Mouse (Mus musculus) right cerebral cortex, postnatal 36 days (tissue): ENCODE measurements around the gene Rassf5.

Experiments used
- DNase-seq, 2 experiments: peaks; one replicate each; pipeline ENCODE4 v3.0.0; 2022; ENCODE audit warnings: low spot score in 2 of 2, mixed read lengths in 1 of 2

Gene Rassf5

DNA sequence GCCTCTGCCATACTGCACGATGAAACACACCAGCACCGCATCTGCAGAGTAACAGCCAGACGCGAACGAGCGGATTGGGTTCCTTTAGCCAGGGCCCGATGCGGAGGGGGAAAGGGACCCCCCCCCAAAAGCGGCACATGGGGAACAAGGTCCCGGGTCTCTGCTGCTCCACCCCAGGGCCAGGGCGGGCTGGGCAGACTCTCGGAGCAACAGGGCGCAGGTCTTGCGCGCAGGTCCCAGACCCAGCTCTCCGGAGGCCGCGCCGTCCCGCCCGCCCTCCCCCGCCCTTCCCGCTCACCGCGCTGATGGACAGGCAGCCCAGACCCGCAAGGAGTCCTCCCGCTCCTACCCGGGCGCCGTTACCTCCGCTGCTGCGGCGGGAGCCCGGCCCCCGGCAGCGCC lies 107.3 kb downstream of the Rassf5 start:
- DNase-seq, result no peak

DNA sequence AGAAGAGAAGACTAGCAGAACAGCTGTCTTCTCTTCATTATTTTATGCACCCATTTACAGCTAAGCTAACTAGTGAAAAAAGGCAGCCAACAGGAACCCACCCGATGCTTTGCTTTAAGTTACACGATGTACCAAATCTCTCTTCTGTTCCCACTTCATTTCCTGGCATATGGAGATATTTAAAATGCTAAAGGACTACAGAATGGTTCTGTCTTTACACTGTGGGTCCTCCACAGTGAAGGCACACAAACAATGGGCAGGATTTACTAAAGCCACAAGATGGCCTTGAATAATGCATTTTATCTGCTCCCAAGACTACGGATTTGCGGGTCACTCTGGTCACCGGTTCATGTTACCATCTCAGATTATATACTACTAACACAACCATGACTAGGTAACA lies 107.9 kb downstream of the Rassf5 start:
- DNase-seq, result no peak

DNA sequence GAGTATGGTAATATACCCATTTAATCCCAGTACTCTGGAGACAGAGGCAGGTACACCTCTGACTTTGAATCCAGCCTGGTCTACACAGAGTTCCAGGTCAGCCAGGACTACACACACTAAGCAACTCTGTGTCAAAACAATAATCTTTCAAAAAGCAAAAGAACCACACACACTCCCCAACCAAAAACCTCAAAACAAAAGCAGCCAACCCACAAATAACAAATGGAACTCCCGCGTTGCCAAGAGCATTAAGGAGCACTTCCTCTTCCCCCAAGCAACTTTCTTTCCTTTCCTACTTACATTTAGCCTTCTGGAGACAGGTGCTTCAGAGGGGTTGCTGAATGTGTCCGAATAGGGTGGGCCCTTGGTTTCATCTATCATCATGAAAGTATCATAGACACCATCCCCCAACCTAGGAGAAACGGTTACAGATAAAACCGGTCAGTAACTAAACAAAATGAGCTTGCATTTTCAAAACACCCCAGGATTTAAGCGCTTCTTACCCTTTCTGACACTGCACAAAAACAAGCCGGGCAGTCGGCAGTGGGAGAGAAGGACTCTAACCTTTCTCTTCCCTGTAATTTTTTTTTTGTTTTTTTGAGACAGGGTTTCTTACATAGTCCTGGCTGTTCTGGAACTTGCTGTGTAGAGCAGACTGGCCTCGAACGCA lies 109.0 kb downstream of the Rassf5 start:
- DNase-seq, result no peak

DNA sequence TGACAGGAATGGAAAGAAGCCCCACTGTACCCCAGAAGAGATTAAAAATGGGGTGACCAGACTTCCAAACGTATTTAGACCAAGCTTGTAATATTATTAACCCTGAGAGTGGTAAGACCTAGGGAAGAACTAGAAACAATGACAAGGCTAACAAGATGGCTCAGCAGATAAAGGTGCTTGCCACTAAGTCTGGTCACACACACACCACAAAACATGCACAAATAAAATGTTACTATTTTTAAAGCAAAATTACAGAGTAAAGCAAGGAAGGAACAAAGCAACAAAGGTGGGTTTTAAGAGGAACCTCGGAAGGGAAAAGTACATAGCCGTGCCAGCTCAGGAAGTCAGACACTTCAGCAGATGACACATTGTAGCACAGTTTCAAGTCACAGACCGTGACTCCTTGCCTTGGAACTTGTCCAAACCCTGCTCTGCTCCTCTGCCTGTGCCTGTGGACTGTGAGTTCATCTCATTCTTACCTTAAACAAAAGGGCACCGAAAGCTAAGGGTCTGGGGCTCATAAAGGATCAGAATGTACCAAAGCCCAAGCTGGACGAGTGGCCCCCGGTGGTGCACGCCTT lies 110.0 kb downstream of the Rassf5 start:
- no peak for DNase-seq

DNA sequence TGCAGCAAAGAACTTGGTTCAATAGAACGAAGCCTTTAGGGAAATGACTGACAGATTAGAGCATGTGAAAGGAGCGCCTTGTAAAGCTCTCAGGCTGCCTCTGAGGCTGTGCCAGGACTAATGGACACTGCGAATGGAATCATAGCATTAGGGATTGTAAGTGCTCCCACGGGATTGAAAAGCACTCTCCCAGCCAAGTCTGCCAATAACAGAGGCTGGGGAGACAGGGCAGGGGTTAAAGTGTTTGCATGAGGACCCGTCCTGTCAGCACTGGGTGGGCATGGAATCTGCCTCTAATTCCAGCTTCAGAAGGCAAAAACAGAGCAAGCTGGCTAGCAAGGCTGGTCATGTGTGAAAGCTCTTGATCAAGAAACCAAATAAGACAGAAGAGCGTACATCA lies 110.8 kb downstream of the Rassf5 start:
- no peak for DNase-seq
